Mouse (Mus musculus) spleen, postnatal 0 days (tissue): ENCODE results near the gene Krtap16-3. TPM values are rescaled to one million over a fixed set of nuclear protein-coding genes. Genes with fewer than 3 reads are reported as not detected.

Source experiments
- polyA plus RNA-seq: library from polyadenylated mRNA; unstranded; fragments of >200 nt; fragmentation: Nextera tagmentation; extraction: Ambion mirVana; gene quantifications from 2 replicates; pipeline ENCODE4 v1.2.1, GENCODE M21; 2015

Krtap16-3 gene
- polyA plus RNA-seq = not detected in 2 replicates

GRCm38 (mm10) chr16:88962773-88963172, at the start of gene Krtap16-3:
Gene Krtap16-3, minus strand, starts transcription at chr16:88962873.

GRCm38 (mm10) chr16:89010659-89011058, 48.0 kb upstream of the Krtap16-3 start, which contains the start of gene Krtap22-2:
Gene Krtap22-2, minus strand, starts transcription at chr16:89010759.

GRCm38 (mm10) chr16:88932165-88932564, 30.5 kb downstream of the Krtap16-3 start, which contains the start of gene Krtap19-9b:
Gene Krtap19-9b, minus strand, starts transcription at chr16:88932265.

Other genes with a start within 250 kb of the Krtap16-3 start
- gene Krtap13-1, start 234.0 kb downstream of the Krtap16-3 start, polyA plus RNA-seq = not detected in 2 replicates
- not detected in 2 replicates for gene Krtap13, start 211.2 kb downstream of the Krtap16-3 start, polyA plus RNA-seq
- gene 2310034C09Rik, start 204.0 kb downstream of the Krtap16-3 start, polyA plus RNA-seq = not detected in 2 replicates
- gene 2310057N15Rik, start 188.7 kb downstream of the Krtap16-3 start, polyA plus RNA-seq = not detected in 2 replicates
- gene Gm5965, start 185.0 kb downstream of the Krtap16-3 start, polyA plus RNA-seq = not detected in 2 replicates
- not detected in 2 replicates for gene Gm20741, start 150.7 kb downstream of the Krtap16-3 start, polyA plus RNA-seq
- not detected in 2 replicates for gene Krtap15, start 142.7 kb downstream of the Krtap16-3 start, polyA plus RNA-seq
- not detected in 2 replicates for gene Krtap14, start 136.7 kb downstream of the Krtap16-3 start, polyA plus RNA-seq
- not detected in 2 replicates for gene Krtap19-1, start 93.5 kb downstream of the Krtap16-3 start, polyA plus RNA-seq
- not detected in 2 replicates for gene Krtap19-2, start 88.6 kb downstream of the Krtap16-3 start, polyA plus RNA-seq
- not detected in 2 replicates for gene Krtap19-3, start 84.8 kb downstream of the Krtap16-3 start, polyA plus RNA-seq
- not detected in 2 replicates for gene Krtap19-4, start 77.8 kb downstream of the Krtap16-3 start, polyA plus RNA-seq
- gene Krtap19-5, start 66.4 kb downstream of the Krtap16-3 start, polyA plus RNA-seq = not detected in 2 replicates
- not detected in 2 replicates for gene Krtap19-9b, start 30.6 kb downstream of the Krtap16-3 start, polyA plus RNA-seq
- gene Krtap22-2, start 47.9 kb upstream of the Krtap16-3 start, polyA plus RNA-seq = not detected in 2 replicates
- gene Gm10229, start 52.4 kb upstream of the Krtap16-3 start, polyA plus RNA-seq = not detected in 2 replicates
- not detected in 2 replicates for gene Krtap6-1, start 68.8 kb upstream of the Krtap16-3 start, polyA plus RNA-seq
- not detected in 2 replicates for gene Gm10228, start 78.6 kb upstream of the Krtap16-3 start, polyA plus RNA-seq
- not detected in 2 replicates for gene Krtap6-5, start 85.0 kb upstream of the Krtap16-3 start, polyA plus RNA-seq
- gene 1110025L11Rik, start 101.1 kb upstream of the Krtap16-3 start, polyA plus RNA-seq = not detected in 2 replicates
- not detected in 2 replicates for gene Krtap6-3, start 121.1 kb upstream of the Krtap16-3 start, polyA plus RNA-seq
- not detected in 2 replicates for gene Gm6358, start 178.0 kb upstream of the Krtap16-3 start, polyA plus RNA-seq
- not detected in 2 replicates for gene Gm10061, start 188.2 kb upstream of the Krtap16-3 start, polyA plus RNA-seq
- not detected in 2 replicates for gene Gm9789, start 195.1 kb upstream of the Krtap16-3 start, polyA plus RNA-seq
- gene Gm7735, start 206.6 kb upstream of the Krtap16-3 start, polyA plus RNA-seq = not detected in 2 replicates
- gene 1110057P08Rik, start 211.9 kb upstream of the Krtap16-3 start, polyA plus RNA-seq = not detected in 2 replicates
- not detected in 2 replicates for gene Krtap20-2, start 243.0 kb upstream of the Krtap16-3 start, polyA plus RNA-seq